Mouse (Mus musculus) urinary bladder, postnatal 10 days (tissue): Measurements from ENCODE around the gene Atf7.

Experiments used
- DNase-seq: peaks from one replicate; pipeline ENCODE4 v3.0.0; 2022; ENCODE audit warnings: low spot score

Atf7 gene

GRCm38 (mm10) chr15:102498322-102498721 lies 126.9 kb downstream of the Atf7 start:
- no peak for DNase-seq

- no peak for DNase-seq
These were observed 137.6 kb downstream of the Atf7 start for GRCm38 (mm10) chr15:102487664-102488063.

GRCm38 (mm10) chr15:102485853-102486252 lies 139.4 kb downstream of the Atf7 start:
- DNase-seq = no peak

GRCm38 (mm10) chr15:102483136-102483535 lies 142.1 kb downstream of the Atf7 start:
- DNase-seq = no peak
